Mouse (Mus musculus): ENCODE results near the gene Epb41. TPM values are rescaled to one million over a fixed set of nuclear protein-coding genes. Genes with fewer than 3 reads are reported as not detected.
A peak's percentile ranks its signal among the peaks of the same experiment; 100 is the strongest.

Gene Epb41
- polyA plus RNA-seq, 1 experiment from 2014 or later, result 227 TPM

DNA sequence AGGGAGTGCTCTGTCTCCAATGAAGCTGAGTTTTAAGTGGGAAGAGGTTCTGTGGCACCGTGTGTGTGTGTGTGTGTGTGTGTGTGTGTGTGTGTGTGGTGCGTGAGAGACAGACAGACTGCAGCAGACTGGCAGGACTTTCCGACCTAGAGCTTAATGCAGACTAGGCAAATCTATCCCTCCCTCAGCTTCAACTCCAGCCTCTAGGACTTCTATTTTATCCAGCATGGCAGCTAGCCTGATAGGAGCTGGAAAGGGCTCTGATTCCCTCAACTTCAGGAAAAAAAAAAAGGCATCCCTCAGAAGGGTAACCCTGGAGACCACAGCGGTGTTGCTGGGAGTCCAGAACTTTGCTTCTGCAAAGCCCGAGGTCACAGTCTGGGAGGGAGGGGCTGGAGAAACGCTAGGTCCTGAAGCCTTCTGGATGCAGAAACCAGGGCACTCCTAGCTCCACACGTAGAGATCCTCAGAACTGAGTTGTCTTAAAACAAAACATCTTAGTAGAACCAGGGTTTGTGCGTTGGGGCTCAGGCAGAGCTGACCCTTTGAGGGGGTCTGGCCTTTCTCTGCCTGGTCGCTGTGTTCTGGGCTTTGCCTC, 161.0 kb downstream of the Epb41 start:
- WGBS, result 10% methylated on average over 9 of the region's 9 CpGs
- no peak overlapping the region for H3K4me3 ChIP-seq
- no peak overlapping the region for H3K4me2 ChIP-seq (replicated peaks)
- ATAC-seq (ENCODE audit: low FRiP score, low read depth), result no peak
- peaks cover 48% of the 10 kb centered on the region for H3K4me1 ChIP-seq
- no peaks in the 10 kb centered on the region for H3K36me3 ChIP-seq
- no peak overlapping the region for H3K27ac ChIP-seq (replicated peaks)
- H3K9me3 ChIP-seq, result no peaks in the 10 kb centered on the region
- no peak overlapping the region for H3K9ac ChIP-seq (replicated peaks)
- H3K27me3 ChIP-seq, result peaks cover 79% of the 10 kb centered on the region

DNA sequence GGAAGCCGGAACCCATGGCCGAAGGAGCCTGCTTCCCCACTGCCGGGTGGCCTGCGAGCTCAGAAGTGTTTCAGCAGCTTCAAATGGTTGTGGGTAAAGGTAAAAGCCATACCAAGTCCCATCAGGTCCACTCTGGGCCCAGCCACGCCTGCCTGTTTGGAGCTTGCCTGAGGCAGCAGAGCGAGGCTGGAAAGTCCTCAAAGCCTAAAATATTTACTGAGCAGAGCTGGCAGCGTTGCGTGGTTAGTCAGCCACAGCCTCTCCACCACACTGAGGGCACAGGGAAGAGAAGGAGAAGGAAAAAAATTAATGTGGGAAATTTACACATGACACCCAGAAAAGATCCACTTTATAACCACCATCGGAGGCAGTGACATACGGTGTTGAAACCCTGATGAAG, 161.6 kb downstream of the Epb41 start:
- H3K9me3 ChIP-seq, result no peaks in the 10 kb centered on the region
- H3K36me3 ChIP-seq, result no peaks in the 10 kb centered on the region
- H3K9ac ChIP-seq (replicated peaks), result no peak overlapping the region
- ATAC-seq (ENCODE audit: low FRiP score, low read depth), result no peak
- no peak overlapping the region for H3K4me2 ChIP-seq (replicated peaks)
- no peak overlapping the region for H3K4me3 ChIP-seq
- WGBS, result 59% methylated on average over 10 of the region's 10 CpGs
- H3K4me1 ChIP-seq, result peaks cover 42% of the 10 kb centered on the region
- peaks cover 72% of the 10 kb centered on the region for H3K27me3 ChIP-seq
- no peak overlapping the region for H3K27ac ChIP-seq (replicated peaks)

DNA sequence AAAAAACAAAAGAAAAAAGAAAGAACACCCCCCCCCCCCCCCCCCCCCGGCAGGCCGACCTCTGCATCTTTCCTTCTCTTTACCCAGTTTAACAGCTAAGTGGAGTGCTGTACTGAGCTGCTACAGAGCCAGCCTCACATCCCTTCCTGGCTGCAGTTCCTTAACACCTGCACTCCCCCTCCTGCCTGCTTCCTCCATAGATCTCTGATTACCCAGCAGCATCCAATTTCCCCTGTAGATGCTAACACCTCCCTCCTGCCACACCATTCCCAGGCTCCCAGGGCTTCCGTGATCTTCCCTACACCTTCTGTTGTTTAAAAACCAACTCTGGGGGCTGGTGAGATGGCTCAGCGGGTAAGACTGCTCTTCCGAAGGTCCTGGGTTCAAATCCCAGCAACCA, 163.6 kb downstream of the Epb41 start:
- ATAC-seq (ENCODE audit: low FRiP score, low read depth), result no peak
- Histone ChIP-seq H3K4me1 (peaks cover 41% of the 10 kb centered on the region), H3K27ac (replicated peaks) (no peak overlapping the region), H3K27me3 (peaks cover 52% of the 10 kb centered on the region), H3K4me3 (no peak overlapping the region), H3K4me2 (replicated peaks) (no peak overlapping the region), H3K9me3 (no peaks in the 10 kb centered on the region), H3K36me3 (no peaks in the 10 kb centered on the region), H3K9ac (replicated peaks) (no peak overlapping the region)
- WGBS, result 49% methylated on average over 4 of the region's 5 CpGs

DNA sequence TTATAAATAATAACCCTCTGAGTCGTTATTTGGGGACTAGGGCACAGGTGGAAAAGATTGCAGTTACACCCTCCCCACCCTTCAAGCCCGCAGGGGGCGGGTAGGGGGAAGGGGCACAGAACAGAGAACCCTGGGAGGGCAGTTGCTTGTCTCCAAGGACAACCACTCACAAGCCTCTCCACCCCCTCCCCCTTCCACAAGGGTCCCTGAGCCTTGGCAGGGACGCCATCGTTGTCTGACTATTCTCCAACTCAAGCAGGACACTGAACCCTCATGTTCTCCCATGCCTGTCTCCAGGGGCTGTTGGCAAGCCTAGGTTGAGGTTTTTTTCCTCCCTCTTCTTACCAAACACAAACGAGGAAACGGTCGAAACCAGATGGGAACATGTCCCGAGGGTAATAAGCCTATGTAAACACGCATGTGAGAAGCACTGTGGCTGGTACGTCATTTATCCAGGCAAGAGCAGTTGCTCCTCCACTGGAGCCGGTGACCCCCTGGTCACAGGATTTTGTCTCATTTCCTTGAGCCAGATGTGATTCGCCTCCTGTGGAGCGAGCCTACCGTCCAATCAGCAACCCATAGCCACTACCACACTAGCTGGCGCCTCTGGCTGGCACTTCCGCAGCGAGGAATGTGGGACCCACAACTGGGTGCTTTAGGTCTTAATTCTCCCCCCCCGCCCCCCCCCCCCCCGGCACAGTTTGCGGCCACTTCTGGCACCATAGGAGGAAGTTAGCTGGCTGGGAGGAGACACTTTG, 164.7 kb downstream of the Epb41 start:
- Histone ChIP-seq H3K27me3 (peaks cover 41% of the 10 kb centered on the region), H3K27ac (replicated peaks) (peak overlapping the region; percentile 56), H3K4me2 (replicated peaks) (peak overlapping the region; percentile 33), H3K4me1 (peaks cover 33% of the 10 kb centered on the region), H3K9me3 (no peaks in the 10 kb centered on the region), H3K4me3 (no peak overlapping the region), H3K9ac (replicated peaks) (no peak overlapping the region), H3K36me3 (peaks cover 3% of the 10 kb centered on the region; the same call in 1 of the 2 replicates)
- 20% methylated on average over 20 of the region's 21 CpGs for whole genome bisulfite sequencing
- peak; percentile 34; the same call in 1 of the 2 replicates for ATAC-seq (ENCODE audit: low FRiP score, low read depth)

DNA sequence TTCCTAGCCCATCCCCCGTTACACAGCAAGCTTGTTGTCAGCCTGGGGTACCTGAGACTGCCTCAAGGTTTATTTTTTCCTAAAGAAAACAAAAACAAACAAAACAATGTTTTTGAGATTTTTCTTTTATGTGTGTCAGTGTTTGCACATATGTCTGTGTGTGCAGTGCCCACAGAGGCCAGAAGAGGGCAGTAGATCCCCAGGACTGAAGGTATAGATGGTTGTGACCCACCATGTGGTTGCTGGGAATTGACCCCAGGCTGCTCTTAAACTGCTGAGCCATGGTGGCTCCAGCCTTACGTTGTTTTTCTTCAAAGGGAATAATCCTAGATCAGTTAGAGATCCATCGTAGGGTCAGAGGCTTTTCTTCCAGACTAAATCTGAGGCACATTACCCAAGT, 167.2 kb downstream of the Epb41 start:
- no peak for ATAC-seq (ENCODE audit: low FRiP score, low read depth)
- 92% methylated on average over 3 of the region's 3 CpGs for WGBS
- Histone ChIP-seq H3K9ac (replicated peaks) (no peak overlapping the region), H3K27ac (replicated peaks) (no peak overlapping the region), H3K4me1 (peaks cover 19% of the 10 kb centered on the region), H3K9me3 (no peaks in the 10 kb centered on the region), H3K4me2 (replicated peaks) (no peak overlapping the region), H3K4me3 (no peak overlapping the region), H3K27me3 (peaks cover 17% of the 10 kb centered on the region), H3K36me3 (peaks cover 22% of the 10 kb centered on the region)

DNA sequence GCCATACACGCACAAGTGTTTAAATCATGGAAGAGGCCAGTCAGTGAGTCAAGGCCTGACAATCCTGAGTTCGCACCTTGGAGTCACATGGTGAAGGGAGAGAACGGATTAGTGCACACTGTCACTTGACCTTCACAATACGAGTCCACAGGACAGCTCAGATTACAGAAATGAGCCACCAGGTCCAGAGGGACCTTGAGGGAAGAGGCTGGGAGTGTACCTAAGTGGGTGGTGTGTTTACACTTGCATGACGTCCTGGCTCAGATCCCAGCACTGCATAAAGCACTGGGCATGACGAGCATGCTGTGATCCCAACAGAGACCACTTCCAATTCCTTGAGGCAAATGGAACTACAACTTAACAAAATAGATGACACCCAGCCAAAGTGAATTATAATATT, 168.7 kb downstream of the Epb41 start:
- Histone ChIP-seq H3K9me3 (no peaks in the 10 kb centered on the region), H3K27me3 (peaks cover 2% of the 10 kb centered on the region), H3K4me2 (replicated peaks) (no peak overlapping the region), H3K36me3 (peaks cover 35% of the 10 kb centered on the region), H3K4me3 (no peak overlapping the region), H3K4me1 (peaks cover 19% of the 10 kb centered on the region), H3K27ac (replicated peaks) (no peak overlapping the region), H3K9ac (replicated peaks) (no peak overlapping the region)
- ATAC-seq (ENCODE audit: low FRiP score, low read depth), result no peak
- WGBS, result 80% methylated on average over 6 of the region's 6 CpGs

DNA sequence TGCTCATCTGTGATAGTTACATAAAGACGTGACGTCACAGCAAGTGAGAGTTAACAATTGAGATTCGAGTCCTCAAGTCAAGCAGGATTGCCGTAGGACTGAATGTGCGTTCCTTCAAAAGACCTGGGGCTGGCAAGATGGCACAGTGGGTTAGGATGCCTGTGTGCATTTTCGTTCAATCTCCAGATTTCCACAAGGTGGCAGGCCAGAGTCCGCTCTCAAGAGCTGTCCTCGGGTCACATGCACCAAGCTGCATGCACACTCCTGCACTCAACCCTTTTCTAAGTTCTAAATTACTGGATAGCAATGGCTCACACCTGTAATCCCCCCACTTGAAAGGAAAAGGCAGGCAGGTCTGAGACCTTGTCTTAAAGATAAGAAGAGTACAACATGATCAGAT, 170.6 kb downstream of the Epb41 start:
- Histone ChIP-seq H3K27ac (replicated peaks) (no peak overlapping the region), H3K36me3 (peaks cover 55% of the 10 kb centered on the region), H3K4me1 (peaks cover under 1% of the 10 kb centered on the region; the same call in 1 of the 2 replicates), H3K4me2 (replicated peaks) (no peak overlapping the region), H3K27me3 (no peaks in the 10 kb centered on the region), H3K9ac (replicated peaks) (no peak overlapping the region), H3K4me3 (no peak overlapping the region), H3K9me3 (no peaks in the 10 kb centered on the region)
- no peak for ATAC-seq (ENCODE audit: low FRiP score, low read depth)
- WGBS, result 59% methylated on average over 8 of the region's 8 CpGs

DNA sequence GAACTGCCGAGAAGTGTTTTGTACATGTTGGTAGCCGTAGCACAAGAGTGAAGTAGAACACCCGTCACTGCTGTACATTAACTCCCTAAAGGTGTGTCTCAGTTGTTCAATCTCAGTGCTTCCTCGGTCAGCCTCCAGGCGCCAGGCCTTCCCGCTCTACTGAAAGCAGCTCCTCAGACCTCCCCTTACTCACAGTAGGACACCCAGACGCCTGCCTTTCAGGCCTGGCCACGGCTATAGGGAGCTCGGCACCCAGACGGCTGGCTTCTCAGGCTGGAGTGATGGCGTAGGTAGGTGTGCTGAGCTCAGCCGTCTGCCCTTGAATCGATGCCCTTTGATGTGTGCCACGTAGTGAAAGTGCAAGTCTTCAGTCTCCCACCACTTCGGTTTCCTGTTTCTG, 174.0 kb downstream of the Epb41 start:
- no peak for ATAC-seq (ENCODE audit: low FRiP score, low read depth)
- Histone ChIP-seq H3K36me3 (peaks cover 80% of the 10 kb centered on the region), H3K9ac (replicated peaks) (no peak overlapping the region), H3K27me3 (no peaks in the 10 kb centered on the region), H3K4me1 (no peaks in the 10 kb centered on the region), H3K4me3 (no peak overlapping the region), H3K27ac (replicated peaks) (no peak overlapping the region), H3K9me3 (no peaks in the 10 kb centered on the region), H3K4me2 (replicated peaks) (no peak overlapping the region)
- 93% methylated on average over 15 of the region's 15 CpGs for WGBS

DNA sequence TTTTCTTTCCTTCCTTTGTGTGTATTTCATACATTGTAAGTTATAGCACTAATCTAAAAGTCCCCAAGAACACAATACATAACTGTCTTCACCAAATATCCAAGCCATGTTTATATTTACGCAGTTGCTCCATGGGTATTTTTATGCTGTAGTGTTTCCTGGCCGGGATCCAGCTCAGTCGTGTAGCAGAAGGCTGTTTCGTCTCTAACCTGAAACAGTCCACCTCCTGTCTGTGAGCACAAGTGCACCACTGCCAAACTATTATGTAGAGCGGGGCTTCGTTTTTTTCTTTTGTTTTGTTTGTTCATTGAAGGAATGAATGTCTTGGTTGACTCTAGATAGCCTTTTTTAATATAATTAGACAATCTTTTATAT, 176.0 kb downstream of the Epb41 start:
- peaks cover 74% of the 10 kb centered on the region for H3K36me3 ChIP-seq
- no peak for ATAC-seq (ENCODE audit: low FRiP score, low read depth)
- no peak overlapping the region for H3K4me3 ChIP-seq
- H3K4me2 ChIP-seq (replicated peaks), result no peak overlapping the region
- H3K27ac ChIP-seq (replicated peaks), result no peak overlapping the region
- no peaks in the 10 kb centered on the region for H3K27me3 ChIP-seq
- H3K9me3 ChIP-seq, result no peaks in the 10 kb centered on the region
- 93% methylated on average over 6 of the region's 6 CpGs for WGBS
- no peak overlapping the region for H3K9ac ChIP-seq (replicated peaks)
- no peaks in the 10 kb centered on the region for H3K4me1 ChIP-seq

DNA sequence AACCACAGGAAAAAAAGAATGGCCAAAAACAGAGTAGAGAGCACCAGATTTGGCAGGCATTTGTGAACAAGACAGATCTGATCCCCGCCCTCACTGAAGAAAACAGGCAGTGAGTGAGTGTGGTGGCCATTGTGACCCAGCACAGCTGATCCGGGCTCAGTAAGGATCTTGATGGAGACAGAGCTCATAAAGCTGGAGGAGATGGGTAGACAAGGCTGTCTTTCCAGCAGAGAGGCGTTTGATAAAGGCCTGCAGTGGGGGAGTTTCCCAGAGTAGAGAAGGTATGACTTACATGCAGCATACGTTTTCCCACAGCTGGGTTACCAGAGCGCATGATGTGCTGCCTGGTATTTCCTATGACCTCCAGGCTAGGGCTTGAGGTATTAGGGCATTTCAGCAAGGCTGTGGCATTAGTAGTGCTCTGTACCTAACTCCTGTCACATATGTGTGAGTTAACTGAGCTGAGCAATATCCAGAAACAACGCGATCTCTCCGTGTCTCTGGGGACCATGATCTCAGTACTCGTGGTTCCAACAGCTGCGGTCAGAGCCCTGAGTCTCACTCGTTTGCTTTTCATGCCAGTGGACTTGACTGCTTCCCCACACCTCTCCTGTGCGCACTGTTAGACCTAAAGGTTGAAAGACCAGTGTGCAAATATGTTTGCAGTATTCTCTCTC, 176.5 kb downstream of the Epb41 start:
- H3K36me3 ChIP-seq, result peaks cover 74% of the 10 kb centered on the region
- no peak overlapping the region for H3K27ac ChIP-seq (replicated peaks)
- H3K4me2 ChIP-seq (replicated peaks), result no peak overlapping the region
- H3K27me3 ChIP-seq, result no peaks in the 10 kb centered on the region
- WGBS, result 88% methylated on average over 12 of the region's 12 CpGs
- H3K9me3 ChIP-seq, result no peaks in the 10 kb centered on the region
- H3K9ac ChIP-seq (replicated peaks), result no peak overlapping the region
- no peak overlapping the region for H3K4me3 ChIP-seq
- H3K4me1 ChIP-seq, result no peaks in the 10 kb centered on the region
- no peak for ATAC-seq (ENCODE audit: low FRiP score, low read depth)

DNA sequence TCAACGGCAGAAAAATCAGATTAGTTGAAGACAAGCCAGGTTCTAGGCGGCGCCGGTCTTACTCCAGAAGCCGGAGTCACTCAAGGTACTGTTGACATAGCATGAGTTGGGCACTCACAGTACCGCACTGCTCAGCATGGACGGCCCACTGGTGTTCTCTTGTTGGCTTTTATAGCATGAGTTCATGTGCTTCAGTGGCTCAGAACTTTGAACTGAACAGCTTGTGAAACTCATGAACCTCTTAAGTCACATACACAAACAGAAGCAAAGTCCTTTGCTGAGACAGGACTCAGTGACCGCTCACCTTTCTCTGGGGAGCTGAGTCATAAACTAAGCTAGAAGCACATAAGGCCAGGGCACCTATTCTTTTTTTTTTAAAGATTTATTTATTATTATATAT, 177.3 kb downstream of the Epb41 start:
- Histone ChIP-seq H3K9me3 (no peaks in the 10 kb centered on the region), H3K27ac (replicated peaks) (no peak overlapping the region), H3K36me3 (peaks cover 81% of the 10 kb centered on the region), H3K4me1 (no peaks in the 10 kb centered on the region), H3K4me2 (replicated peaks) (no peak overlapping the region), H3K4me3 (no peak overlapping the region), H3K27me3 (no peaks in the 10 kb centered on the region), H3K9ac (replicated peaks) (no peak overlapping the region)
- 96% methylated on average over 8 of the region's 8 CpGs for WGBS
- no peak for ATAC-seq (ENCODE audit: low FRiP score, low read depth)

DNA sequence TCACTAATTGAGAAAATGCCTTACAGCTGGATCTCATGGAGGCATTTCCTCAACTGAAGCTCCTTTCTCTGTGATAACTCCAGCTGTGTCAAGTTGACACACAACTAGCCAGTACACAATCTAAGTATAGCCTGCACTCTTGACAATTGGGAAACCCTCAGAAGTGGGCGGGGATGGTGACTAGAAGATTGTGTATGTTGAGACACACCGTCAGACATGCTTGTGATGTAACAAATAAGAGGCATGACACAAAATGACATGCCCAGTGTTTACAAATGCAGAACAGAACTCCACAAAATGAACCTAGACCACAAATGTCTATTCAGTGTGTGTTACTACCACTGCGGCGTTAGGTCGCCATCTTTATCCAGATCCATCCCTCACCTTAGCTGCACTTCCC, 178.0 kb downstream of the Epb41 start:
- no peak for ATAC-seq (ENCODE audit: low FRiP score, low read depth)
- no peak overlapping the region for H3K4me3 ChIP-seq
- H3K9me3 ChIP-seq, result no peaks in the 10 kb centered on the region
- no peaks in the 10 kb centered on the region for H3K4me1 ChIP-seq
- WGBS, result 95% methylated on average over 5 of the region's 5 CpGs
- no peak overlapping the region for H3K27ac ChIP-seq (replicated peaks)
- no peaks in the 10 kb centered on the region for H3K27me3 ChIP-seq
- H3K36me3 ChIP-seq, result peaks cover 82% of the 10 kb centered on the region
- no peak overlapping the region for H3K4me2 ChIP-seq (replicated peaks)
- H3K9ac ChIP-seq (replicated peaks), result no peak overlapping the region

All from midbrain, embryonic 12.5 days (tissue).